Mouse (Mus musculus): Measurements from ENCODE around the gene Ankrd54. TPM values are rescaled to one million over a fixed set of nuclear protein-coding genes. Genes with fewer than 3 reads are reported as not detected.
"Not testable (repeated sequence)": the region's sequence is repeated elsewhere in the genome, so short reads cannot be mapped to it uniquely, and the experiment has no call there.

The Ankrd54 gene
- polyA plus RNA-seq, 1 experiment from 2014 or later, result 58.1 TPM

- H3K27ac ChIP-seq (ENCODE audit: low read length), result no peak overlapping the region
- ATAC-seq, result no peak
- no peaks in the 10 kb centered on the region for H3K27me3 ChIP-seq (replicated peaks; ENCODE audit: control insufficient read depth, insufficient read depth, low read length)
These were observed 51.1 kb downstream of the Ankrd54 start for GRCm38 (mm10) chr15:79011550-79011949.

GRCm38 (mm10) chr15:79009734-79010133 is 53.0 kb downstream of the Ankrd54 start:
- H3K27ac ChIP-seq (ENCODE audit: low read length), result no peak overlapping the region
- 76% methylated on average over 5 of the region's 5 CpGs for WGBS
- H3K4me3 ChIP-seq (replicated peaks; ENCODE audit: low read length), result no peak overlapping the region
- H3K36me3 ChIP-seq (ENCODE audit: control insufficient read depth, insufficient read depth), result peaks cover 7% of the 10 kb centered on the region; the same call in 1 of the 2 replicates
- no peak overlapping the region for H3K4me2 ChIP-seq (ENCODE audit: low read length)
- H3K9ac ChIP-seq (replicated peaks; ENCODE audit: low read depth, low read length), result no peak overlapping the region
- H3K9me3 ChIP-seq (ENCODE audit: control insufficient read depth, low read length), result no peaks in the 10 kb centered on the region
- peaks cover 8% of the 10 kb centered on the region; the same call in 1 of the 2 replicates for H3K4me1 ChIP-seq (replicated peaks; ENCODE audit: control insufficient read depth, insufficient read depth, low read length)
- H3K27me3 ChIP-seq (replicated peaks; ENCODE audit: control insufficient read depth, insufficient read depth, low read length), result no peaks in the 10 kb centered on the region
- ATAC-seq, result no peak

More at GRCm38 (mm10) chr15:79011550-79011949, 51.1 kb downstream of the Ankrd54 start:
- Histone ChIP-seq H3K4me1 (replicated peaks; ENCODE audit: control insufficient read depth, insufficient read depth, low read length) (peaks cover 8% of the 10 kb centered on the region; the same call in 1 of the 2 replicates), H3K9me3 (ENCODE audit: control insufficient read depth, low read length) (no peaks in the 10 kb centered on the region), H3K36me3 (ENCODE audit: control insufficient read depth, insufficient read depth) (no peaks in the 10 kb centered on the region), H3K9ac (replicated peaks; ENCODE audit: low read depth, low read length) (no peak overlapping the region), H3K4me3 (replicated peaks; ENCODE audit: low read length) (no peak overlapping the region), H3K4me2 (ENCODE audit: low read length) (no peak overlapping the region)
- 53% methylated on average over 10 of the region's 10 CpGs for WGBS

GRCm38 (mm10) chr15:79007836-79008235 is 54.9 kb downstream of the Ankrd54 start:
- not testable (repeated sequence) for H3K27ac ChIP-seq (ENCODE audit: low read length)

GRCm38 (mm10) chr15:79007059-79007458 is 55.6 kb downstream of the Ankrd54 start:
- no peak for ATAC-seq
- Histone ChIP-seq H3K27ac (ENCODE audit: low read length) (no peak overlapping the region), H3K9me3 (ENCODE audit: control insufficient read depth, low read length) (no peaks in the 10 kb centered on the region), H3K4me1 (replicated peaks; ENCODE audit: control insufficient read depth, insufficient read depth, low read length) (no peaks in the 10 kb centered on the region), H3K9ac (replicated peaks; ENCODE audit: low read depth, low read length) (no peak overlapping the region), H3K4me2 (ENCODE audit: low read length) (no peak overlapping the region), H3K4me3 (replicated peaks; ENCODE audit: low read length) (no peak overlapping the region), H3K36me3 (ENCODE audit: control insufficient read depth, insufficient read depth) (peaks cover 16% of the 10 kb centered on the region), H3K27me3 (replicated peaks; ENCODE audit: control insufficient read depth, insufficient read depth, low read length) (no peaks in the 10 kb centered on the region)
- 95% methylated on average over 5 of the region's 5 CpGs for WGBS

More at GRCm38 (mm10) chr15:79007836-79008235, 54.9 kb downstream of the Ankrd54 start:
- not testable (repeated sequence) for ATAC-seq; H3K9ac ChIP-seq (replicated peaks; ENCODE audit: low read depth, low read length); H3K4me3 ChIP-seq (replicated peaks; ENCODE audit: low read length); H3K4me2 ChIP-seq (ENCODE audit: low read length); H3K9me3 ChIP-seq (ENCODE audit: control insufficient read depth, low read length); H3K27me3 ChIP-seq (replicated peaks; ENCODE audit: control insufficient read depth, insufficient read depth, low read length); H3K4me1 ChIP-seq (replicated peaks; ENCODE audit: control insufficient read depth, insufficient read depth, low read length)
- WGBS, result 90% methylated on average over 6 of the region's 6 CpGs
- H3K36me3 ChIP-seq (ENCODE audit: control insufficient read depth, insufficient read depth), result peaks cover 16% of the 10 kb centered on the region

- Histone ChIP-seq H3K4me1 (replicated peaks; ENCODE audit: control insufficient read depth, insufficient read depth, low read length) (no peaks in the 10 kb centered on the region), H3K27me3 (replicated peaks; ENCODE audit: control insufficient read depth, insufficient read depth, low read length) (no peaks in the 10 kb centered on the region), H3K36me3 (ENCODE audit: control insufficient read depth, insufficient read depth) (peaks cover 19% of the 10 kb centered on the region), H3K9ac (replicated peaks; ENCODE audit: low read depth, low read length) (no peak overlapping the region), H3K27ac (ENCODE audit: low read length) (no peak overlapping the region), H3K9me3 (ENCODE audit: control insufficient read depth, low read length) (no peaks in the 10 kb centered on the region), H3K4me3 (replicated peaks; ENCODE audit: low read length) (no peak overlapping the region), H3K4me2 (ENCODE audit: low read length) (no peak overlapping the region)
- 63% methylated on average over 3 of the region's 3 CpGs for WGBS
- ATAC-seq, result no peak
These were observed 56.1 kb downstream of the Ankrd54 start for GRCm38 (mm10) chr15:79006638-79007037.

GRCm38 (mm10) chr15:79005581-79005980 is 57.1 kb downstream of the Ankrd54 start:
- H3K36me3 ChIP-seq (ENCODE audit: control insufficient read depth, insufficient read depth), result peaks cover 19% of the 10 kb centered on the region
- H3K9me3 ChIP-seq (ENCODE audit: control insufficient read depth, low read length), result no peaks in the 10 kb centered on the region
- no peaks in the 10 kb centered on the region for H3K27me3 ChIP-seq (replicated peaks; ENCODE audit: control insufficient read depth, insufficient read depth, low read length)
- no peak overlapping the region for H3K27ac ChIP-seq (ENCODE audit: low read length)
- no peak overlapping the region for H3K4me2 ChIP-seq (ENCODE audit: low read length)
- no peak overlapping the region for H3K4me3 ChIP-seq (replicated peaks; ENCODE audit: low read length)
- 87% methylated on average over 9 of the region's 9 CpGs for WGBS
- H3K4me1 ChIP-seq (replicated peaks; ENCODE audit: control insufficient read depth, insufficient read depth, low read length), result no peaks in the 10 kb centered on the region
- H3K9ac ChIP-seq (replicated peaks; ENCODE audit: low read depth, low read length), result no peak overlapping the region
- ATAC-seq, result no peak

Other genes with a start within 250 kb of the Ankrd54 start
- gene Cdc42ep1, start 220.3 kb downstream of the Ankrd54 start, polyA plus RNA-seq (2015; fragmentation: Nextera tagmentation; extraction: Ambion mirVana), result 9.7 and 11.0 TPM in 2 replicates
- gene Lgals2, start 207.4 kb downstream of the Ankrd54 start, polyA plus RNA-seq (2015; fragmentation: Nextera tagmentation; extraction: Ambion mirVana), result not detected in 2 replicates
- gene Gga1, start 185.7 kb downstream of the Ankrd54 start, polyA plus RNA-seq (2015; fragmentation: Nextera tagmentation; extraction: Ambion mirVana), result 61.3 and 67.4 TPM in 2 replicates
- gene Gm49510, start 163.2 kb downstream of the Ankrd54 start, polyA plus RNA-seq (2015; fragmentation: Nextera tagmentation; extraction: Ambion mirVana), result 0.19 and 0.30 TPM in 2 replicates
- gene Sh3bp1, start 163.1 kb downstream of the Ankrd54 start, polyA plus RNA-seq (2015; fragmentation: Nextera tagmentation; extraction: Ambion mirVana), result 4.9 and 6.0 TPM in 2 replicates
- gene Pdxp, start 149.0 kb downstream of the Ankrd54 start, polyA plus RNA-seq (2015; fragmentation: Nextera tagmentation; extraction: Ambion mirVana), result 96.4 and 102 TPM in 2 replicates
- 51.9 and 95.5 TPM in 2 replicates for gene Lgals1, start 136.2 kb downstream of the Ankrd54 start, polyA plus RNA-seq (2015; fragmentation: Nextera tagmentation; extraction: Ambion mirVana)
- 60.4 and 64.2 TPM in 2 replicates for gene Nol12, start 128.0 kb downstream of the Ankrd54 start, polyA plus RNA-seq (2015; fragmentation: Nextera tagmentation; extraction: Ambion mirVana)
- gene Triobp, start 115.2 kb downstream of the Ankrd54 start, polyA plus RNA-seq (2015; fragmentation: Nextera tagmentation; extraction: Ambion mirVana), result 42.7 and 49.7 TPM in 2 replicates
- 403 and 441 TPM in 2 replicates for gene H1f0, start 34.4 kb downstream of the Ankrd54 start, polyA plus RNA-seq (2015; fragmentation: Nextera tagmentation; extraction: Ambion mirVana)
- gene Galr3, start 21.0 kb downstream of the Ankrd54 start, polyA plus RNA-seq (2015; fragmentation: Nextera tagmentation; extraction: Ambion mirVana), result not detected in 2 replicates
- 188 and 205 TPM in 2 replicates for gene Eif3l, start 12.3 kb upstream of the Ankrd54 start, polyA plus RNA-seq (2015; fragmentation: Nextera tagmentation; extraction: Ambion mirVana)
- 8.2 and 10.0 TPM in 2 replicates for gene Micall1, start 46.0 kb upstream of the Ankrd54 start, polyA plus RNA-seq (2015; fragmentation: Nextera tagmentation; extraction: Ambion mirVana)
- 253 and 256 TPM in 2 replicates for gene Polr2f, start 78.1 kb upstream of the Ankrd54 start, polyA plus RNA-seq (2015; fragmentation: Nextera tagmentation; extraction: Ambion mirVana)
- 11.7 and 13.1 TPM in 2 replicates for gene 1700088E04Rik, start 78.4 kb upstream of the Ankrd54 start, polyA plus RNA-seq (2015; fragmentation: Nextera tagmentation; extraction: Ambion mirVana)
- 2.0 and 2.2 TPM in 2 replicates for gene Sox10, start 102.3 kb upstream of the Ankrd54 start, polyA plus RNA-seq (2015; fragmentation: Nextera tagmentation; extraction: Ambion mirVana)
- gene Pick1, start 166.3 kb upstream of the Ankrd54 start, polyA plus RNA-seq (2015; fragmentation: Nextera tagmentation; extraction: Ambion mirVana), result 76.3 and 102 TPM in 2 replicates
- gene Gm49486, start 166.5 kb upstream of the Ankrd54 start, polyA plus RNA-seq (2015; fragmentation: Nextera tagmentation; extraction: Ambion mirVana), result 0.82 and 0.94 TPM in 2 replicates
- gene Slc16a8, start 191.9 kb upstream of the Ankrd54 start, polyA plus RNA-seq (2015; fragmentation: Nextera tagmentation; extraction: Ambion mirVana), result 0.41 and 0.62 TPM in 2 replicates
- gene Baiap2l2, start 222.6 kb upstream of the Ankrd54 start, polyA plus RNA-seq (2015; fragmentation: Nextera tagmentation; extraction: Ambion mirVana), result 2.0 and 3.0 TPM in 2 replicates